Mouse (Mus musculus): ENCODE measurements around the gene Tmtc2.

The Tmtc2 gene

DNA sequence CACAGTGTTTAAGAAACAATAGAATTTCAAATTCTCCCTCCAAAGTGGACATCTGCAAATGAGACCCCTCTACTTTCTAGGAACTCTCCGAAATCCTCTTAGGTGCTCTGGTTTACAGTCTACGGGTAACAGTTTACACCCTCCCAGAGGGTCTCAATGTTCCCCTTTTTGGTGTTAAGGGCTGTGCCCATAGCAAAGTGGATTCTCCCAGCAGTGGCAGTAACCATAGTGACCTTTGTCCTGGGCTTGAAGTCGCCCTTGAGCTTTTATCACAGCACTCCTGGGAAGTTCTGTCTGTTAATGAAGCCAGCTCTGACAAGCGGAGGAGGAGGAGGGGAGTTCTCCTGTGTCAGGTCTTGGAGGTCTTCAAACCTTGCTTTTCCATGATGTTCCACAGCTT, 384.5 kb downstream of the Tmtc2 start:
- DNase-seq (ENCODE audit: low read depth, low spot score): no peak

GRCm38 (mm10) chr10:105186636-105187035, 387.6 kb downstream of the Tmtc2 start:
- no peak for DNase-seq (ENCODE audit: low read depth, low spot score)

- DNase-seq (ENCODE audit: low read depth, low spot score): no peak
Observed at GRCm38 (mm10) chr10:105168443-105169102, 405.7 kb downstream of the Tmtc2 start.

GRCm38 (mm10) chr10:105165291-105165690, 409.0 kb downstream of the Tmtc2 start:
- no peak for DNase-seq (ENCODE audit: low read depth, low spot score)

GRCm38 (mm10) chr10:105153789-105154188, 420.5 kb downstream of the Tmtc2 start:
- DNase-seq (ENCODE audit: low read depth, low spot score): no peak

GRCm38 (mm10) chr10:105144382-105144781, 429.9 kb downstream of the Tmtc2 start:
- DNase-seq (ENCODE audit: low read depth, low spot score): no peak

DNA sequence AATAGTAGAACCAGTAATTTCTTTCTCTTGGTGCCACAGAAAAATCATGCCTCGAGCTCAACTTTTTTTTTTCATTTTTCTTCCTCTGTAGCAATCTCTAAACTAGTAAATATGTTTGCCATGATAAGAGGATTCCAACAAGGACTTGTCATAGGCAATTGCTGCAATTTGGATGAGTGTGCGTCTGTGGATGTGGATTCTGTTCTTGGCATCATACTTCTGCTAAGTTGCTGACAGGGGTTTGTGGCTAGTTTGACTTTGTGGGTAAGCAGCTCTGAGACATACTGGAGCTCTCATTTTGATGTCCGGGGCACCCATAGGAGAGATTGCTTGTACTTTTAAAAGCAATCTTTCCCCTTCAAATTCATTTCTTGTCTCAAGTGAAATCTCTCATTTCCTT, 432.1 kb downstream of the Tmtc2 start:
- DNase-seq (ENCODE audit: low read depth, low spot score): no peak

Measured in WW6 (cell line).